In genomic region chr9:102977791-102978492, GRCm38 (mm10) we compare ENCODE assay signal across 7 mouse cellular contexts. TPM values are rescaled to one million over a fixed set of nuclear protein-coding genes. Genes with fewer than 3 reads are reported as not detected.
DNase-seq lines count a peak whose midpoint lies in the region; ATAC-seq lines count a peak whose summit lies in the region.

No protein-coding gene starts in this region.

- H3K4me3 ChIP-seq in brown adipose tissue, adult 24 weeks (ENCODE audit: insufficient read depth, low read depth, low read length) = no peak overlapping the region
- H3K4me3 ChIP-seq in embryonic facial prominence, embryonic 14.5 days (ENCODE audit: low read depth, low read length) = no peak overlapping the region

- H3K4me1 ChIP-seq in brown adipose tissue, adult 24 weeks (ENCODE audit: control insufficient read depth, insufficient read depth, insufficient read length, low read length) = no peaks in the 10 kb centered on the region
- H3K4me1 ChIP-seq in embryonic facial prominence, embryonic 14.5 days (ENCODE audit: control insufficient read depth, insufficient read depth, low read length) = peaks cover 28% of the 10 kb centered on the region

- H3K36me3 ChIP-seq in embryonic facial prominence, embryonic 14.5 days (ENCODE audit: control insufficient read depth, insufficient read depth, low read length) = no peaks in the 10 kb centered on the region

- peak; percentile 88 for DNase-seq in embryonic facial prominence, embryonic 14.5 days (ENCODE audit: low spot score)
- DNase-seq in heart, postnatal 4 days = peak; percentile 40
- peak; percentile 21 to 32 for DNase-seq in lung, adult 18-20 months
- no peak for DNase-seq in frontal cortex, postnatal 14 days (ENCODE audit: low spot score in 2 of 2)
- no peak for DNase-seq in right cerebral cortex, postnatal 4 days
- DNase-seq in left cerebral cortex, adult 8-10 months (ENCODE audit: low spot score in 2 of 2) = no peak

- ATAC-seq in embryonic facial prominence, embryonic 14.5 days (ENCODE audit: low read depth) = peak; percentile 81

- H3K9me3 ChIP-seq in embryonic facial prominence, embryonic 14.5 days (ENCODE audit: control insufficient read depth, low read length) = no peaks in the 10 kb centered on the region

- no peaks in the 10 kb centered on the region for H3K27me3 ChIP-seq in embryonic facial prominence, embryonic 14.5 days (replicated peaks; ENCODE audit: control insufficient read depth, insufficient read depth, low read length)

- peak overlapping the region; percentile 23; the same call in 1 of the 2 replicates for H3K27ac ChIP-seq in brown adipose tissue, adult 24 weeks (replicated peaks; ENCODE audit: low read depth, low read length)
- peak overlapping the region; percentile 77 for H3K27ac ChIP-seq in embryonic facial prominence, embryonic 14.5 days (replicated peaks; ENCODE audit: low read depth, low read length)

- WGBS in embryonic facial prominence, embryonic 14.5 days = 30% methylated on average over 9 of the region's 9 CpGs

- no peak overlapping the region for H3K9ac ChIP-seq in embryonic facial prominence, embryonic 14.5 days (ENCODE audit: low read depth, low read length)

- no peak overlapping the region for H3K4me2 ChIP-seq in embryonic facial prominence, embryonic 14.5 days (ENCODE audit: low read depth, low read length)

RNA-seq across cellular contexts. Expression of gene Slco2a1, which starts 10.6 kb away (rescaled TPM):
- 1.0 and 1.2 TPM in 2 replicates for polyA plus RNA-seq in brown adipose tissue, adult 24 weeks (2012; ENCODE audit: insufficient read depth, insufficient read length, missing spikeins)
- polyA plus RNA-seq in embryonic facial prominence, embryonic 14.5 days (2014; fragmentation: Nextera tagmentation; extraction: Ambion mirVana) = 8.8 and 10.0 TPM in 2 replicates
- total RNA-seq in heart, postnatal 4 days (2021) = 1 to 10 TPM; 9.5 to 10.0 TPM
- total RNA-seq in left cerebral cortex, adult 8-10 months (2022) = under 1 TPM; 0.72 to 0.98 (median 0.85) TPM

Comparison
In these comparisons a context has a peak if more than half of its experiments do, and no peak if none do; other contexts are left out.
1. DNase-seq: peak in embryonic facial prominence, embryonic 14.5 days (single experiment), heart, postnatal 4 days (single experiment) and lung, adult 18-20 months (2 of 2); none in frontal cortex, postnatal 14 days (0 of 2), right cerebral cortex, postnatal 4 days (single experiment) and left cerebral cortex, adult 8-10 months (0 of 2).
2. RNA of gene Slco2a1, which starts 10.6 kb away (total RNA-seq): 9.5 to 10.0 TPM in heart, postnatal 4 days; 0.72 to 0.98 TPM in left cerebral cortex, adult 8-10 months; every median in the first group is over 4 times any median in the second.